Mouse (Mus musculus) small intestine, adult 2 months (tissue): Measurements from ENCODE around the gene Arih2. TPM values are rescaled to one million over a fixed set of nuclear protein-coding genes. Genes with fewer than 3 reads are reported as not detected.

Experiments
- H3K27ac ChIP-seq: fragments of 200-500 bp; 2 replicates; pipeline ENCODE4 v1.5.1; 2012; ENCODE audit warnings: low read depth, low read length, control low read depth, inconsistent platforms; ENCODE audit not compliant: insufficient read depth
- H3K27me3 ChIP-seq: fragments of 200-500 bp; 2 replicates; pipeline ENCODE4 v1.6.1; 2012; ENCODE audit warnings: mild to moderate bottlenecking, moderate library complexity, low read length, inconsistent platforms; ENCODE audit not compliant: control insufficient read depth, insufficient read depth
- H3K36me3 ChIP-seq: fragments of 200-500 bp; 2 replicates; pipeline ENCODE4 v1.6.1; 2012; ENCODE audit warnings: mild to moderate bottlenecking, low read length, control low read depth, inconsistent platforms; ENCODE audit not compliant: control insufficient read depth, insufficient read depth
- H3K4me1 ChIP-seq: fragments of 200-500 bp; 2 replicates; pipeline ENCODE4 v1.6.1; 2012; ENCODE audit warnings: low read length, inconsistent platforms, mixed read lengths; ENCODE audit not compliant: control insufficient read depth, insufficient read depth, insufficient read length
- H3K4me3 ChIP-seq: fragments of 200-500 bp; 2 replicates; pipeline ENCODE4 v1.5.1; 2012; ENCODE audit warnings: low read depth, mild to moderate bottlenecking, control low read depth, inconsistent platforms, low read length, moderate library complexity
- CTCF ChIP-seq: fragments of 200-500 bp; IDR thresholded peaks from 2 replicates; pipeline ENCODE4 v1.5.1; 2012; ENCODE audit warnings: low read depth, mild to moderate bottlenecking, control low read depth, inconsistent platforms, low read length, moderate library complexity, mixed read lengths; ENCODE audit not compliant: insufficient replicate concordance, insufficient read length; ENCODE audit errors: extremely low read depth
- POLR2A ChIP-seq: fragments of 200-500 bp; IDR thresholded peaks from 2 replicates; pipeline ENCODE4 v1.6.1; 2012; ENCODE audit warnings: low read depth, mild to moderate bottlenecking, control low read depth, inconsistent platforms, low read length, moderate library complexity
- WGBS: fragments of 180-500 bp; shearing (Covaris S2); methylation state at CpG from one replicate; pipeline ENCODE4 v1.1.7; 2018; 5-methylcytosine and 5-hydroxymethylcytosine counted together
- polyA plus RNA-seq: library from polyadenylated mRNA; depleted of rRNA; stranded (reverse); fragments of >200 nt; gene quantifications from 2 replicates; pipeline ENCODE4 v1.2.3, GENCODE M21; 2012

Arih2 gene
- polyA plus RNA-seq, 1 experiment, result 22.4 TPM

DNA sequence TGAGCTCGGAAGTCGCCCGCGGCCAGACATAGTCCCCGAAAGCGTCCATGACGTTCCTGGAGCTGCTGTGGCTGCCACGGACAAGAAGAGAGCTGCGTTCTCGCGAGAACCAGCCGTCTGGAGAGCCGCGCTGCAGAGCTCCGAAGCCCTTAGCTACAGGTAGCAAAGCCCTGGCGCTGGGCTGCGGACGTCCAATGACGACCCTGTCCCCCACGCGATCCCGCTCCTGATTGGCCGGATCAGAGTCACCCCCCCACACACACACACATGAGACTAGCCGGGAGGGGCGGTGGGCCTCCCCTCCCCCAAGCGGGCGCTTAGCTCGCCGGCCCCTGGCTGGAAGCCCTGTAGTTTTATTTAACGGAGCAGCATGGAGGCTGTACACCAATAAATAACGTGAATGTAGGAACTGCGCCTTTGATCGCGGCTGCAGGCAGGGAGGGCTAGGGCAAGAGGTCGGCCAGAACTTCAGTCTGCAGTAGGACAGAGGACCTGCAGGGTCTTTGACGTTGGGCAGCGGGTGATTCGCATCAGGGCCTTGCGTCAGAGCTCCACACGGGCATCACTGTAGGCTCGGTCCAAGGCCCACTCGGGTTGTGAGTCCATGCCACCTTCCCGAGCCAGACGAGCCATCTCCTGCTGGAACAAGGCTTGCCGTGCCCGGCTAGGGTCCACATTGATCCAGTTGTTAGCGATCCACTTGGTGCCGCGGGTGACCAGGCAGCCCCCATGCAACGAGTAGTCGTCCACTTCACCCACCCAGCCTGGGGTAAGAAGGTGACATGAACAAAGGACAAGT lies 70.4 kb downstream of the Arih2 start, which contains the start of gene Wdr6:
Gene Wdr6, minus strand, starts transcription at position 195 of the 799 bp plus-strand sequence.
- TF ChIP-seq CTCF (no peak), POLR2A (peak; percentile 50; the same call in 1 of the 2 replicates)

DNA sequence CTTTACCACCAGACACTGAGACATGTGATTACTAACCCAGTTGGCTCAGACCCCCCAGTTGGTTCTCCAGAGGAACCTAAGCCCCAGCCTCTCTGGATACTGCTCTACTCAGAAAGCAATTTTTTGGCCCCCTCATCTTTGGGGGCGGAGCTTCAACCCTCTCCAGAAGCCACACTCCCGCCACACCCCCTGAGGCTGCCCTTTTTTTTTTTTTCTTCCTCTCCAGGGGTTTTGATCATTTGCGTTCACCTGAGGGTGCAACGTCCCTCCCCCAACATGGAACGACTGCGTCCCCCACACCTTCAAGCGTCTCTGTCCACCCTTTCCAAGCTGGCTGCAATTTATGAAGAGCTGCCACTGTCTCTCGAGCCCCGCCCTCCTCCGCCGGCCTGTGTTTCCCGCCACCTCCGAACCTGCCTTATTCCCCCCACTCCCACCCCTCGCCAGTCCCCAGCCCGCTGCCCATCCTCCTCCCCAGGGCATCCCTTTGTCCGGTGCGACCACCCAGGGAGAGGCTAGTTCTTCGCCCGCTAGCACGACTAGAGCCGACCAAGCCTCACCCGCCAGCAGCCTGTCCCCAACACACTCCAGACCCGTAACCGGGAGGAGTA lies 71.1 kb downstream of the Arih2 start:
- 2% methylated on average over 24 of the region's 24 CpGs for WGBS
- H3K4me1 ChIP-seq, result peaks cover 5% of the 10 kb centered on the region

More for the DNA sequence above, 70.4 kb downstream of the Arih2 start, which contains the start of gene Wdr6:
- H3K4me3 ChIP-seq, result peak within 1 kb of the TSS; percentile 90
- H3K27me3 ChIP-seq, result no peaks in the 10 kb centered on the region
- no peaks in the 10 kb centered on the region for H3K36me3 ChIP-seq
- H3K4me1 ChIP-seq, result peaks cover 5% of the 10 kb centered on the region
- WGBS, result 4% methylated on average over 51 of the region's 51 CpGs
- H3K27ac ChIP-seq, result peak within 1 kb of the TSS; percentile 40

GRCm38 (mm10) chr9:108577025-108577424 lies 72.2 kb downstream of the Arih2 start:
- 50% methylated on average over 6 of the region's 6 CpGs for whole genome bisulfite sequencing
- Histone ChIP-seq H3K4me1 (peaks cover 5% of the 10 kb centered on the region), H3K27me3 (no peaks in the 10 kb centered on the region), H3K36me3 (peaks cover 11% of the 10 kb centered on the region; the same call in 1 of the 2 replicates), H3K4me3 (no peak overlapping the region), H3K27ac (no peak overlapping the region)
- TF ChIP-seq POLR2A (no peak), CTCF (no peak)

More for the DNA sequence above, 71.1 kb downstream of the Arih2 start:
- 0 out of 2 replicates have a peak, but pooled peaks cover 2% of the 10 kb centered on the region for H3K36me3 ChIP-seq
- TF ChIP-seq CTCF, result no peak
- no peak for TF ChIP-seq POLR2A
- peak overlapping the region; percentile 90 for H3K4me3 ChIP-seq
- H3K27me3 ChIP-seq, result no peaks in the 10 kb centered on the region
- H3K27ac ChIP-seq, result 0 out of 2 replicates have a peak overlapping the region, but pooled peaks have one; percentile 40

- peaks cover 18% of the 10 kb centered on the region for H3K36me3 ChIP-seq
- no peaks in the 10 kb centered on the region for H3K27me3 ChIP-seq
- peaks cover 5% of the 10 kb centered on the region for H3K4me1 ChIP-seq
- 88% methylated on average over 37 of the region's 37 CpGs for WGBS
- no peak overlapping the region for H3K4me3 ChIP-seq
- TF ChIP-seq CTCF, result no peak
- no peak for TF ChIP-seq POLR2A
- no peak overlapping the region for H3K27ac ChIP-seq
Measured at GRCm38 (mm10) chr9:108575321-108576297, 73.6 kb downstream of the Arih2 start.

- Histone ChIP-seq H3K4me3 (no peak overlapping the region), H3K27me3 (no peaks in the 10 kb centered on the region), H3K27ac (no peak overlapping the region), H3K4me1 (peaks cover 9% of the 10 kb centered on the region), H3K36me3 (peaks cover 18% of the 10 kb centered on the region)
- TF ChIP-seq POLR2A (no peak), CTCF (no peak)
- WGBS, result 88% methylated on average over 12 of the region's 12 CpGs
Measured at GRCm38 (mm10) chr9:108574921-108575320, 74.3 kb downstream of the Arih2 start.

- TF ChIP-seq POLR2A (no peak), CTCF (peak; percentile 54; the same call in 1 of the 2 replicates)
- Histone ChIP-seq H3K4me3 (no peak overlapping the region), H3K27me3 (no peaks in the 10 kb centered on the region), H3K27ac (no peak overlapping the region), H3K36me3 (peaks cover 18% of the 10 kb centered on the region), H3K4me1 (peaks cover 7% of the 10 kb centered on the region)
- 70% methylated on average over 26 of the region's 26 CpGs for WGBS
Measured at GRCm38 (mm10) chr9:108573774-108574690, 75.2 kb downstream of the Arih2 start.
